Mouse (Mus musculus) gastrocnemius, adult 2 months (tissue): Measurements from ENCODE around the gene Btnl1. TPM values are rescaled to one million over a fixed set of nuclear protein-coding genes. Genes with fewer than 3 reads are reported as not detected.
A peak's percentile ranks its signal among the peaks of the same experiment; 100 is the strongest.

Source experiments
- DNase-seq: peaks from one replicate; pipeline ENCODE4 v3.0.0; 2022
- H3K27ac ChIP-seq: fragments of 200-600 bp; 2 replicates; pipeline ENCODE4 v1.8.1; 2022; ENCODE audit warnings: mild to moderate bottlenecking
- H3K4me3 ChIP-seq: fragments of 200-600 bp; 2 replicates; pipeline ENCODE4 v1.8.1; 2022; ENCODE audit warnings: mild to moderate bottlenecking, moderate library complexity
- CTCF ChIP-seq: fragments of 200-600 bp; IDR thresholded peaks from 2 replicates; pipeline ENCODE4 v1.8.1; 2022; ENCODE audit warnings: antibody characterized with exemption, mild to moderate bottlenecking, moderate library complexity
- intact Hi-C: fragments of 180-260 bp; cut with DNase I; formaldehyde crosslinking; loops from one replicate; pipeline ENCODE4 v1.15.1; 2025
- total RNA-seq, 2 experiments: library from RNA; stranded (reverse); gene quantifications; 2 replicates each; pipeline ENCODE4 v1.2.3; 2021

The Btnl1 gene
- total RNA-seq, 2 experiments from 2014 or later, result not detected

- peak; percentile 39 for DNase-seq
- no peak overlapping the region; the same call in 1 of the 2 replicates for H3K27ac ChIP-seq
- intact Hi-C loops, result no loop called here
- H3K4me3 ChIP-seq, result peak overlapping the region; percentile 61
- no peak for TF ChIP-seq CTCF
Measured at GRCm38 (mm10) chr17:34392321-34392720, 15.4 kb downstream of the Btnl1 start.

- peak; percentile 14; the same call in 1 of the 2 replicates for TF ChIP-seq CTCF
- H3K4me3 ChIP-seq, result no peak overlapping the region
- no peak for DNase-seq
- no peak overlapping the region for H3K27ac ChIP-seq
- intact Hi-C loops, result no loop called here
Measured at GRCm38 (mm10) chr17:34397357-34397756, 20.4 kb downstream of the Btnl1 start.

GRCm38 (mm10) chr17:34398058-34398710, 21.3 kb downstream of the Btnl1 start:
- intact Hi-C loops, result no loop called here
- H3K4me3 ChIP-seq, result peak overlapping the region; percentile 76
- TF ChIP-seq CTCF, result no peak
- peak; percentile 15 for DNase-seq
- peak overlapping the region; percentile 81; the same call in 1 of the 2 replicates for H3K27ac ChIP-seq

- TF ChIP-seq CTCF, result no peak
- intact Hi-C loops, result no loop called here
- peak within 1 kb of the TSS; percentile 81 for H3K27ac ChIP-seq
- DNase-seq, result peak; percentile 70
- H3K4me3 ChIP-seq, result peak within 1 kb of the TSS; percentile 76
Measured at GRCm38 (mm10) chr17:34398711-34399393, 21.9 kb downstream of the Btnl1 start, which contains the start of gene BC051142. Gene BC051142 (plus strand): TSS chr17:34398820.

GRCm38 (mm10) chr17:34399394-34399715, 22.4 kb downstream of the Btnl1 start:
- H3K4me3 ChIP-seq, result no peak overlapping the region
- no peak overlapping the region for H3K27ac ChIP-seq
- no peak for TF ChIP-seq CTCF
- no peak for DNase-seq
- intact Hi-C loops, result no loop called here

GRCm38 (mm10) chr17:34411117-34411516, 34.2 kb downstream of the Btnl1 start:
- Histone ChIP-seq H3K4me3 (no peak overlapping the region), H3K27ac (no peak overlapping the region)
- intact Hi-C loops, result no loop called here
- DNase-seq, result peak; percentile 30
- TF ChIP-seq CTCF, result peak; percentile 77

- intact Hi-C loops, result no loop called here
- no peak overlapping the region for H3K27ac ChIP-seq
- no peak for TF ChIP-seq CTCF
- no peak for DNase-seq
- no peak overlapping the region for H3K4me3 ChIP-seq
Measured at GRCm38 (mm10) chr17:34420014-34420413, 43.1 kb downstream of the Btnl1 start.

GRCm38 (mm10) chr17:34427597-34427996, 50.7 kb downstream of the Btnl1 start:
- no peak for TF ChIP-seq CTCF
- Histone ChIP-seq H3K4me3 (no peak overlapping the region), H3K27ac (no peak overlapping the region)
- DNase-seq, result no peak
- intact Hi-C loops, result no loop called here

Other genes starting within 250 kb of the Btnl1 start
- under 1 TPM; 0.46 to 0.47 TPM for gene H2-DMb2, start 233.8 kb upstream of the Btnl1 start, total RNA-seq
- under 1 TPM; 0.38 to 0.61 TPM for gene H2-DMb1, start 224.1 kb upstream of the Btnl1 start, total RNA-seq
- 1 to 10 TPM in 1 of 2 experiments, under 1 TPM in 1; 0.74 to 1.5 TPM for gene Tap1, start 189.6 kb upstream of the Btnl1 start, total RNA-seq
- 1 to 10 TPM; 1.4 to 1.7 TPM for gene Psmb9, start 189.4 kb upstream of the Btnl1 start, total RNA-seq
- gene Psmb8, start 179.4 kb upstream of the Btnl1 start, total RNA-seq, result 1 to 10 TPM; 2.2 to 3.4 TPM
- gene Tap2, start 173.6 kb upstream of the Btnl1 start, total RNA-seq, result 1 to 10 TPM; 4.9 to 7.5 TPM
- gene H2-Ob, start 138.2 kb upstream of the Btnl1 start, total RNA-seq, result under 1 TPM in 1 of 2 experiments, not detected in 1; 0.11 TPM
- gene H2-Ab1, start 119.4 kb upstream of the Btnl1 start, total RNA-seq, result 1 to 10 TPM; 3.1 to 4.7 TPM
- gene H2-Aa, start 89.3 kb upstream of the Btnl1 start, total RNA-seq, result 1 to 10 TPM; 5.3 to 6.0 TPM
- 1 to 10 TPM; 3.4 to 4.9 TPM for gene H2-Eb1, start 71.3 kb upstream of the Btnl1 start, total RNA-seq
- gene H2-Eb2, start 51.5 kb upstream of the Btnl1 start, total RNA-seq, result not detected
- under 1 TPM; 0.18 to 0.20 TPM for gene Btnl2, start 22.3 kb upstream of the Btnl1 start, total RNA-seq
- under 1 TPM in 1 of 2 experiments, not detected in 1; 0.43 TPM for gene BC051142, start 21.7 kb downstream of the Btnl1 start, total RNA-seq
- not detected for gene Btnl4, start 100.2 kb downstream of the Btnl1 start, total RNA-seq
- gene Btnl6, start 140.2 kb downstream of the Btnl1 start, total RNA-seq, result not detected
- 10 to 100 TPM; 10.5 to 11.4 TPM for gene Notch4, start 187.1 kb downstream of the Btnl1 start, total RNA-seq
- gene Gpsm3, start 212.7 kb downstream of the Btnl1 start, total RNA-seq, result 1 to 10 TPM; 1.8 to 2.4 TPM
- 10 to 100 TPM; 14.0 to 14.6 TPM for gene Pbx2, start 214.1 kb downstream of the Btnl1 start, total RNA-seq
- under 1 TPM in 1 of 2 experiments, not detected in 1; 0.31 TPM for gene Ager, start 220.7 kb downstream of the Btnl1 start, total RNA-seq
- gene Rnf5, start 226.6 kb downstream of the Btnl1 start, total RNA-seq, result 10 to 100 TPM; 16.8 to 24.0 TPM
- gene Agpat1, start 227.1 kb downstream of the Btnl1 start, total RNA-seq, result 10 to 100 TPM; 75.6 to 75.7 TPM
- 1 to 10 TPM; 1.5 to 1.9 TPM for gene Egfl8, start 238.8 kb downstream of the Btnl1 start, total RNA-seq